Mouse (Mus musculus) forebrain, embryonic 11.5 days (tissue): ENCODE results near the gene Cnnm2. TPM values are rescaled to one million over a fixed set of nuclear protein-coding genes. Genes with fewer than 3 reads are reported as not detected.
"Not testable (repeated sequence)": the region's sequence is repeated elsewhere in the genome, so short reads cannot be mapped to it uniquely, and the experiment has no call there.

Experiments used
- ATAC-seq: fragments of 200-750 bp; cut with Nextera tagmentation; replicated peaks from 2 replicates; pipeline ENCODE4 v1.8.0; 2017; ENCODE audit warnings: moderate TSS enrichment; ENCODE audit not compliant: low FRiP score
- DNase-seq: peaks from one replicate; pipeline ENCODE4 v3.0.0-alpha.2; 2017; ENCODE audit warnings: low spot score
- H3K27ac ChIP-seq: fragments of 300-500 bp; sonication (generic); 2 replicates; pipeline ENCODE4 v1.5.1; 2014; ENCODE audit warnings: low read depth, low read length
- H3K27me3 ChIP-seq: fragments of 300-500 bp; sonication (generic); 2 replicates; pipeline ENCODE4 v1.6.1; 2014; ENCODE audit warnings: mild to moderate bottlenecking, low read length, mixed read lengths; ENCODE audit not compliant: control insufficient read depth, insufficient read depth
- H3K36me3 ChIP-seq: fragments of 300-500 bp; sonication (generic); 2 replicates; pipeline ENCODE4 v1.6.1; 2014; ENCODE audit warnings: mild to moderate bottlenecking, low read length, moderate library complexity, mixed read lengths; ENCODE audit not compliant: control insufficient read depth, insufficient read depth
- H3K4me1 ChIP-seq: fragments of 300-500 bp; sonication (generic); replicated peaks from 2 replicates; pipeline ENCODE4 v1.6.1; 2014; ENCODE audit warnings: low read length, mixed read lengths; ENCODE audit not compliant: control insufficient read depth, insufficient read depth
- H3K4me2 ChIP-seq: fragments of 300-500 bp; sonication (generic); 2 replicates; pipeline ENCODE4 v1.6.1; 2014; ENCODE audit warnings: low read depth, mild to moderate bottlenecking, low read length, moderate library complexity, mixed read lengths; ENCODE audit not compliant: severe bottlenecking
- H3K4me3 ChIP-seq: fragments of 300-500 bp; sonication (generic); 2 replicates; pipeline ENCODE4 v1.5.1; 2014; ENCODE audit warnings: low read depth, low read length
- H3K9ac ChIP-seq: fragments of 300-500 bp; sonication (generic); 2 replicates; pipeline ENCODE4 v1.6.1; 2014; ENCODE audit warnings: low read length
- H3K9me3 ChIP-seq: fragments of 300-500 bp; sonication (generic); 2 replicates; pipeline ENCODE4 v1.6.1; 2016; ENCODE audit warnings: low read length, mixed read lengths; ENCODE audit not compliant: control insufficient read depth
- WGBS: fragments of 180-500 bp; shearing (Covaris S2); extraction: QIAGEN DNeasy Blood & Tissue Kit; methylation state at CpG from one replicate; pipeline ENCODE4 v1.1.7; 2014; 5-methylcytosine and 5-hydroxymethylcytosine counted together
- polyA plus RNA-seq: library from polyadenylated mRNA; unstranded; fragments of >200 nt; fragmentation: Nextera tagmentation; extraction: Ambion mirVana; gene quantifications from 2 replicates; pipeline ENCODE4 v1.2.1, GENCODE M21; 2014

The Cnnm2 gene
- polyA plus RNA-seq, 1 experiment from 2014 or later = 3.8 TPM

- Histone ChIP-seq H3K36me3 (no peaks in the 10 kb centered on the region), H3K4me1 (no peaks in the 10 kb centered on the region), H3K9ac (no peak overlapping the region), H3K4me3 (no peak overlapping the region), H3K27ac (no peak overlapping the region), H3K4me2 (no peak overlapping the region), H3K9me3 (no peaks in the 10 kb centered on the region), H3K27me3 (no peaks in the 10 kb centered on the region)
- no peak for DNase-seq
- no peak for ATAC-seq
- 89% methylated on average over 3 of the region's 3 CpGs for WGBS
Measured at GRCm38 (mm10) chr19:46747799-46748198, 13.6 kb upstream of the Cnnm2 start.

GRCm38 (mm10) chr19:46752235-46752634 lies 9.2 kb upstream of the Cnnm2 start:
- Histone ChIP-seq H3K9ac (no peak overlapping the region), H3K27me3 (no peaks in the 10 kb centered on the region), H3K9me3 (no peaks in the 10 kb centered on the region), H3K27ac (no peak overlapping the region), H3K4me3 (no peak overlapping the region), H3K4me1 (no peaks in the 10 kb centered on the region), H3K36me3 (no peaks in the 10 kb centered on the region), H3K4me2 (no peak overlapping the region)
- no peak for DNase-seq
- WGBS = 91% methylated on average over 5 of the region's 5 CpGs
- no peak for ATAC-seq

DNA sequence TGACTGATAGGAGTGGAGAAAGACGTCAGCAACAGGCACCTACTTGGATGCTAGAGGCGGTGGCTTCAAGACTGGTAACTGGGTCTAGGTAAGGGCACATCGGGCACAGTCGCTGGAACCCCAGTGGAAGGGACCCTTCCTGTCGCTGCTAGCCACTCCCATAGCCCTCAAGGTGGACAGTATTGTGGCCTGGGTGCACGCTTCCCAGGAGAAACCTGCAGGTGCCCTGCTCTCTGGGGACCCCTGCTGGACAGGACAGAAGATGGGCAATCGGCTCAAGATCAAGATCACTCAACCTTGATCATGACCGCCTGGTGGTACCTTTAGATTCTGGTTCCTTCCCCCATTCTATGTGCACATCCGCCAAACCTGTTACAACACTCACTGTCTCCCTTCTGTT lies 6.3 kb upstream of the Cnnm2 start:
- no peaks in the 10 kb centered on the region for H3K4me1 ChIP-seq
- H3K27me3 ChIP-seq = no peaks in the 10 kb centered on the region
- no peaks in the 10 kb centered on the region; the same call in 1 of the 2 replicates for H3K9me3 ChIP-seq
- ATAC-seq (no peak), DNase-seq (no peak)
- no peak overlapping the region for H3K4me2 ChIP-seq
- WGBS = 56% methylated on average over 9 of the region's 9 CpGs
- no peak overlapping the region for H3K27ac ChIP-seq
- no peaks in the 10 kb centered on the region for H3K36me3 ChIP-seq
- no peak overlapping the region for H3K9ac ChIP-seq
- H3K4me3 ChIP-seq = no peak overlapping the region

DNA sequence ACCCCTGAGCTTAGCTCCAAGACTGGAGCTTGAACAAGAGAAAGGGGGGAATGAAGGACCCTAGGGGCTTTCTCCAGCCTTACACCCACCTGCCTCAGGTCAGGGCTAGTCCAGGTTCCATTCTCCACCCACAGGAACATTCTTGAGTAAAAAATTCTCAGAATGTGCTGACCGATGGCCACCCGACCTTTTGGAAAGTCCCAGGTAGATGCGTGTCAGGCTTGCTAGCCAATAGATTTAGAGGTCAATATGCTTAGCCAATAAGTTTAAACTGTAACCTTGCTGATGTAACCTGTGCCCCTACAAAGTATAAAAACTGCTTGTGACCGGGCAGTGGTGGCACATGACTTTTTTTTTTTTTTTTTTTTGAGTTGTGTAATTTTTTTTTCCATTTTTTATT lies 5.2 kb upstream of the Cnnm2 start:
- Histone ChIP-seq H3K4me2 (no peak overlapping the region), H3K36me3 (no peaks in the 10 kb centered on the region), H3K4me3 (no peak overlapping the region), H3K27ac (no peak overlapping the region), H3K9me3 (no peaks in the 10 kb centered on the region; the same call in 1 of the 2 replicates), H3K4me1 (no peaks in the 10 kb centered on the region), H3K27me3 (no peaks in the 10 kb centered on the region), H3K9ac (no peak overlapping the region)
- DNase-seq (no peak), ATAC-seq (no peak)
- WGBS = 93% methylated on average over 4 of the region's 4 CpGs

DNA sequence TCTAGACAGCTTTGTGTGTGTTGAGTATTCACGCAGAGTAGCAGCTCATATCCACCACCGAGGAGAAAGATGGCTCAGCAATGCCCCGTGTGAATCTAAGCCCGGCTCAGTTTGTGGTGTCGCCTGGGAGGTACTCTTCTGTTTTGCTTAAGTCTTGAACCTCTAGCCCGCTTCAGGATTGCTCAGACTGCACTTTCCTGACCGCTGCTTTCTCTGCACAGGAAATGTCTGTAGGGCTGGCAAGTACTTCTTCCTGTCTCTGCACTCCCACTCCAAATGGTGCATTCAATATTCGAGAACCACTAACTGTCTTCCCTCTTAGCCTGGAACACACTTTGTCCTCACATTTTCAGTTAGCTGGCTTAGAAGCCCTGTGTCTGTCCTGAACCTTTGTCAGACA lies 2.3 kb upstream of the Cnnm2 start:
- Histone ChIP-seq H3K4me2 (no peak overlapping the region), H3K9me3 (no peaks in the 10 kb centered on the region; the same call in 1 of the 2 replicates), H3K27me3 (peaks cover 8% of the 10 kb centered on the region), H3K36me3 (no peaks in the 10 kb centered on the region), H3K9ac (no peak overlapping the region), H3K4me3 (no peak overlapping the region), H3K4me1 (peaks cover 3% of the 10 kb centered on the region; the same call in 1 of the 2 replicates), H3K27ac (no peak overlapping the region)
- whole genome bisulfite sequencing = 65% methylated on average over 8 of the region's 8 CpGs
- DNase-seq (no peak), ATAC-seq (no peak)

GRCm38 (mm10) chr19:46759909-46760308 lies 1.5 kb upstream of the Cnnm2 start:
- not testable (repeated sequence) for H3K27me3 ChIP-seq, H3K36me3 ChIP-seq, H3K4me3 ChIP-seq, H3K9me3 ChIP-seq, DNase-seq, H3K9ac ChIP-seq, H3K4me2 ChIP-seq, ATAC-seq, H3K27ac ChIP-seq, H3K4me1 ChIP-seq
- 91% methylated on average over 10 of the region's 10 CpGs for WGBS

DNA sequence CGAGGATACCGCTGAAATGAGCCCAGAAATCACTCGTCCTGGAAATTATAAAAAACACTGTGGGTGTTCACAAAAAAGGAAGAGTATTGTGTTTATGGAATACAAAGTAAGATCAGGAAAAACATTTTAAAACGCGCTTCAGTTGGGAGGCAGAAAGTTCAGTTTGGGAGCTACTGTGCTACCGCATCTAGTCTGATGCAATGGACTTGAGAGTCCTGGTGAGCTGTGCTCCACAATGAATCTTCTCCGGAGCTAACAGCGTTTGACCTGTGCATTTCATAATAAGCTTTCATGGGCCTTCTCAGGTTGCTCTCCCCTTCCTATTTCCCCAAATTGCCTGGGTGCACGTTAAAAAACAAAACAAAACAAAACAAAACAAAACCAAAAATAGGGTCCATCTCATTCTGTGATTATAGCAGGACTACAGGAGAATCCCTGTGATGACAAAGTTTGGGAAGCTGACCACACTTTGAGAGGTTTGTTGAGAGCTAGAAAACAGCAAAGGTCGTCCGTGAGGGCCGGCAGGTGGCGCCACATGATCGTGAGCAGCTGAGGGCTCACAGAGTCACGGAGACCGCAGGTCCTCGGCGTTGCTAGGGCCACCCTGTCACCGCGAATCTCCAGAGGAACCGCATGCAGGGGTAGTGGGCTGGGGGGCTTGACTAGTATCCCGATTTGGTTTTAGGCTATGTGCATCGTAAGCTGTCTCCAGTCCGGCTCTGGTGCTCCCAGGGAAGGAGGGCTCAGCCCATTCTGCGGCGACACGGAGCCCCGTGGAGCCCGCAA lies 828 bp upstream of the Cnnm2 start:
- DNase-seq = peak; percentile 91
- Histone ChIP-seq H3K4me3 (peak overlapping the region; percentile 72), H3K27ac (no peak overlapping the region), H3K4me1 (peaks cover 8% of the 10 kb centered on the region; the same call in 1 of the 2 replicates), H3K9me3 (no peaks in the 10 kb centered on the region; the same call in 1 of the 2 replicates), H3K36me3 (no peaks in the 10 kb centered on the region), H3K4me2 (peak overlapping the region; percentile 94), H3K27me3 (peaks cover 9% of the 10 kb centered on the region), H3K9ac (no peak overlapping the region)
- 18% methylated on average over 29 of the region's 29 CpGs for WGBS
- peak; percentile 69 for ATAC-seq

DNA sequence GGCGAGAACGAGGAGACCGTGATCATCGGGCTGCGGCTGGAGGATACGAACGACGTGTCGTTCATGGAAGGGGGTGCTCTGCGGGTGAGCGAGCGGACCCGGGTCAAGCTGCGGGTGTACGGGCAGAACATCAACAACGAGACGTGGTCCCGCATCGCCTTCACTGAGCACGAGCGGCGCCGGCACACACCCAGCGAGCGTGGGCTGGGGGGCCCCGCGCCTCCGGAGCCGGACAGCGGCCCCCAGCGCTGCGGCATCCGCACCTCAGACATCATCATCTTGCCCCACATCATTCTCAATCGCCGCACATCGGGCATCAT lies 535 bp downstream of the Cnnm2 start:
- peaks cover 9% of the 10 kb centered on the region for H3K27me3 ChIP-seq
- peak overlapping the region; percentile 72 for H3K4me3 ChIP-seq
- ATAC-seq = no peak; the same call in 1 of the 2 replicates
- no peak for DNase-seq
- H3K9ac ChIP-seq = peak overlapping the region; percentile 69
- no peaks in the 10 kb centered on the region for H3K36me3 ChIP-seq
- no peaks in the 10 kb centered on the region; the same call in 1 of the 2 replicates for H3K9me3 ChIP-seq
- 0% methylated on average over 36 of the region's 36 CpGs for WGBS
- H3K4me2 ChIP-seq = peak overlapping the region; percentile 94
- H3K4me1 ChIP-seq = peaks cover 8% of the 10 kb centered on the region; the same call in 1 of the 2 replicates
- H3K27ac ChIP-seq = no peak overlapping the region
